Mouse (Mus musculus) neural tube, embryonic 11.5 days (tissue): ENCODE results near the gene Srgap1. TPM values are rescaled to one million over a fixed set of nuclear protein-coding genes. Genes with fewer than 3 reads are reported as not detected.
A peak's percentile ranks its signal among the peaks of the same experiment; 100 is the strongest.

Experiments used
- ATAC-seq: fragments of 200-750 bp; cut with Nextera tagmentation; 2 replicates; pipeline ENCODE4 v1.8.0; 2017; ENCODE audit warnings: moderate number of reproducible peaks, mild to moderate bottlenecking, moderate TSS enrichment, moderate library complexity; ENCODE audit not compliant: insufficient read depth, low FRiP score, low TSS enrichment
- DNase-seq: peaks from one replicate; pipeline ENCODE4 v3.0.0-alpha.2; 2015; ENCODE audit warnings: low spot score
- H3K27ac ChIP-seq: fragments of 300-500 bp; sonication (generic); 2 replicates; pipeline ENCODE4 v1.5.1; 2014; ENCODE audit warnings: low read depth, mild to moderate bottlenecking, low read length
- H3K27me3 ChIP-seq: fragments of 300-500 bp; sonication (generic); 2 replicates; pipeline ENCODE4 v1.6.1; 2014; ENCODE audit warnings: mild to moderate bottlenecking, low read length, mixed read lengths; ENCODE audit not compliant: control insufficient read depth, insufficient read depth
- H3K36me3 ChIP-seq: fragments of 300-500 bp; sonication (generic); 2 replicates; pipeline ENCODE4 v1.6.1; 2014; ENCODE audit warnings: mild to moderate bottlenecking, low read length, moderate library complexity, mixed read lengths; ENCODE audit not compliant: control insufficient read depth, insufficient read depth
- H3K4me1 ChIP-seq: fragments of 300-500 bp; sonication (generic); 2 replicates; pipeline ENCODE4 v1.6.1; 2014; ENCODE audit warnings: low read length, mixed read lengths; ENCODE audit not compliant: control insufficient read depth, insufficient read depth
- H3K4me2 ChIP-seq: fragments of 300-500 bp; sonication (generic); 2 replicates; pipeline ENCODE4 v1.6.1; 2014; ENCODE audit warnings: low read depth, mild to moderate bottlenecking, moderate library complexity
- H3K4me3 ChIP-seq: fragments of 300-500 bp; sonication (generic); 2 replicates; pipeline ENCODE4 v1.5.1; 2014; ENCODE audit warnings: low read depth, low read length
- H3K9ac ChIP-seq: fragments of 300-500 bp; sonication (generic); 2 replicates; pipeline ENCODE4 v1.6.1; 2014; ENCODE audit warnings: mild to moderate bottlenecking, low read length
- H3K9me3 ChIP-seq: fragments of 300-500 bp; sonication (generic); 2 replicates; pipeline ENCODE4 v1.6.1; 2016; ENCODE audit warnings: low read length; ENCODE audit not compliant: control insufficient read depth
- WGBS: fragments of 180-500 bp; shearing (Covaris S2); extraction: QIAGEN DNeasy Blood & Tissue Kit; methylation state at CpG from one replicate; pipeline ENCODE4 v1.1.7; 2014; 5-methylcytosine and 5-hydroxymethylcytosine counted together
- polyA plus RNA-seq: library from polyadenylated mRNA; unstranded; fragments of >200 nt; fragmentation: Nextera tagmentation; extraction: Ambion mirVana; gene quantifications from 2 replicates; pipeline ENCODE4 v1.2.1, GENCODE M21; 2014

The Srgap1 gene
- polyA plus RNA-seq, 1 experiment from 2014 or later = 11.0 TPM

DNA sequence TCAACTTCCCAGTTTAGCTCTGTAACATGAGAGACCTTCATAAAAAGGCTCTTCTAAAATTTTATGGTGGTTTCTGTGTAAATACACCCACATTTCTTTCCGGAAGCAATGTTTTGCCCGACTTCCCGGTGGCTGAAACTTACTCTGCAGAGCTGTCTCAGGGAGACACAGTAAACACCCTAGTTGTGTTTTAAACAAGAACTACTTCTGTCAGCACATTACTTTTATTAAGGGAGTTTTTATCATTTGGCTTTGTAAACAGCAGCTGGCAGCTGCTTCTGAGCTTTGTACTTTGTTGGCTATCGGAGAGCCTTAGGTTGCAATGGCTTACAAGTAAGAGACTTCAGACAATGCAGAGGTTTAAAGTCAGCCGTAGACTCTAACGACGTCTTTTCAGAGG, 17.4 kb downstream of the Srgap1 start:
- no peak overlapping the region for H3K4me3 ChIP-seq
- ATAC-seq = no peak
- no peaks in the 10 kb centered on the region for H3K27me3 ChIP-seq
- H3K4me1 ChIP-seq = no peaks in the 10 kb centered on the region
- H3K9ac ChIP-seq = no peak overlapping the region
- no peaks in the 10 kb centered on the region for H3K36me3 ChIP-seq
- no peak overlapping the region for H3K4me2 ChIP-seq
- 83% methylated on average over 7 of the region's 7 CpGs for WGBS
- no peak overlapping the region for H3K27ac ChIP-seq
- no peaks in the 10 kb centered on the region for H3K9me3 ChIP-seq
- no peak for DNase-seq

DNA sequence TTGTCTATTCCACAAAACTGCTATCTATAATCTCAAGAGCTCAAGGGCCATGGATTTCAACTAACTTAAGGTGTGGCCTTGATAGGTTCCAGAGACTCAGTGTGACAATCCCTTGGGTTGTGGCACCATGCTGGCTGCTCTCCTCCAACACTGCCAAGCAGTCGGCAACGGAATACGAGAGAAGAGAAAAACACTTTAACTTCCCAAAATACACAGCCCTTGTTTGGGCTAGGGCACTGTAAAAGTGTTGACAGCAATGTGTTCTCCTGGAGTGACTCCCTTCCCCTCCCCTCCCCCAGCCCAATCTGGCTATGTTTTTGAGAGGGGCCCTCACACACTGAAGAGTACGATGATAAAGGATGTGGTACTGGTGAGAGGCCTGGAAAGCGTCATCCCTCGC, 21.9 kb downstream of the Srgap1 start:
- Histone ChIP-seq H3K9me3 (0 out of 2 replicates have a peak, but pooled peaks cover 2% of the 10 kb centered on the region), H3K27me3 (no peaks in the 10 kb centered on the region), H3K4me2 (no peak overlapping the region), H3K4me1 (no peaks in the 10 kb centered on the region), H3K9ac (no peak overlapping the region), H3K27ac (no peak overlapping the region), H3K4me3 (no peak overlapping the region), H3K36me3 (no peaks in the 10 kb centered on the region)
- ATAC-seq (no peak), DNase-seq (no peak)
- 89% methylated on average over 6 of the region's 6 CpGs for WGBS

DNA sequence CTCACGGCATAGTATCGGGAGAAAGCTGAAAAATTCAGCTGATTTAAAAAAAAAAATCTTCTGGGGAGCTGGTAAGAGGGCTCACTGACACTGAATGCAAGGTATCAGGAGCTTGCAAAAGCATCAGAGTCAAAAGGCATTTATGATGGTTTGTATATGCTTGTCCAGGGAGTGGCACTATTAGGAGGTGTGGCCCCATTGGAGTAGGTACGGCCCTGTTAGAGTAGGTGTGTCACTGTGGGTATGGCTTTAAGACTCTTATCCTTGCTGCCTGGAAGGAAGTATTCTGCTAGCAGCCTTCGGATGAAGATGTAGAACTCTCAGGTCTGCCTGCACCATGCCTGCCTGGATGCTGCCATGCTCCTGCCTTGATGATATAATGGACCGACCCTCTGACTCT, 26.2 kb downstream of the Srgap1 start:
- Histone ChIP-seq H3K36me3 (no peaks in the 10 kb centered on the region), H3K4me1 (peaks cover 3% of the 10 kb centered on the region; the same call in 1 of the 2 replicates), H3K9me3 (0 out of 2 replicates have a peak, but pooled peaks cover 2% of the 10 kb centered on the region), H3K9ac (no peak overlapping the region), H3K4me2 (no peak overlapping the region), H3K27me3 (no peaks in the 10 kb centered on the region), H3K27ac (no peak overlapping the region), H3K4me3 (no peak overlapping the region)
- no peak for ATAC-seq
- 93% methylated on average over 5 of the region's 5 CpGs for whole genome bisulfite sequencing
- no peak for DNase-seq

DNA sequence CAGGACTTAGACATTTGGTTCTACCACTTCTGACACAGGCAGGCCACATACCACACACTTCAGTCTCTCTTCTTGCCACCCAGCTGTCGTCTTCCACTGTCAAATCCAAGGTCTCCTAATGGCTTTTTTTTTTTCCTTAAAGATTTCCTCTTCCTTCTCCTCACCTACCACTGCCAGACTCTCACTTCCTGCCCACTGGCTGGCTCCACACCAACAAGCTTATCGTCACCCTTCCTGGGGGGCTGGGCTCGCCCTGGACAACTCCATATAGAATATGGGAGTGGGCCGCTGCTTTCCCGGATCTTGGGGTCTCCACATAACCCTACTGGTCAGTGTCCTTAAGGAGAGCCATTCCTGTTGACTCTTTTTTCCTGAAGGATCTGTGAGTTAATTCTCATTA, 26.9 kb downstream of the Srgap1 start:
- no peak overlapping the region for H3K4me3 ChIP-seq
- no peaks in the 10 kb centered on the region for H3K27me3 ChIP-seq
- H3K9ac ChIP-seq = no peak overlapping the region
- no peak overlapping the region for H3K4me2 ChIP-seq
- H3K4me1 ChIP-seq = peaks cover 3% of the 10 kb centered on the region; the same call in 1 of the 2 replicates
- DNase-seq (no peak), ATAC-seq (no peak)
- 0 out of 2 replicates have a peak, but pooled peaks cover 2% of the 10 kb centered on the region for H3K9me3 ChIP-seq
- H3K36me3 ChIP-seq = no peaks in the 10 kb centered on the region
- no peak overlapping the region for H3K27ac ChIP-seq
- WGBS = 87% methylated on average over 5 of the region's 5 CpGs

DNA sequence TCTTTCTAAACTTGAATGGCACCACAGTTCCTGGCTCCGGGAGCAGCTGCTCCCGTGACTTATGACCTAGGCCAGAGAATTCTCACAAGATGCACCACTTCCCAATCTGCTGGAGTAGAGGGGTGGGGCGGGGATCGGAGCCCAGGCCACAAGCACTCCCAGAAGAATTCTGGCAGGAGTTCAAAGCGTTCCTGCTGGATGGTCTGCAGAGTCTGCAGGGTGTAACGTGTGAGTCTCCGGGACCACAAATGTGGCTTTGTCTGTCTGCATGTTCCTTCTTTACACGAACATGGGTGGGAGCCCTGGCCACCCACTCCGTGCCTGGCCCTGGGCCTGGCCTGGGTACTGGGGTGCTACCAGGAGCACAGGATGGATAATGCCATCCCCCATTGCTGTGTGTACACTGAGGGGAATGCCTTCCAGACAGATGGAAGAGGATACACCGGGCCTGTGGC, 28.5 kb downstream of the Srgap1 start:
- H3K27me3 ChIP-seq = no peaks in the 10 kb centered on the region
- ATAC-seq (0 out of 2 replicates have a peak, but pooled peaks have one; percentile 27), DNase-seq (no peak)
- no peak overlapping the region for H3K4me3 ChIP-seq
- no peak overlapping the region for H3K9ac ChIP-seq
- 63% methylated on average over 10 of the region's 10 CpGs for WGBS
- no peaks in the 10 kb centered on the region for H3K36me3 ChIP-seq
- H3K9me3 ChIP-seq = no peaks in the 10 kb centered on the region
- no peak overlapping the region for H3K27ac ChIP-seq
- H3K4me1 ChIP-seq = peaks cover 3% of the 10 kb centered on the region; the same call in 1 of the 2 replicates
- no peak overlapping the region for H3K4me2 ChIP-seq

DNA sequence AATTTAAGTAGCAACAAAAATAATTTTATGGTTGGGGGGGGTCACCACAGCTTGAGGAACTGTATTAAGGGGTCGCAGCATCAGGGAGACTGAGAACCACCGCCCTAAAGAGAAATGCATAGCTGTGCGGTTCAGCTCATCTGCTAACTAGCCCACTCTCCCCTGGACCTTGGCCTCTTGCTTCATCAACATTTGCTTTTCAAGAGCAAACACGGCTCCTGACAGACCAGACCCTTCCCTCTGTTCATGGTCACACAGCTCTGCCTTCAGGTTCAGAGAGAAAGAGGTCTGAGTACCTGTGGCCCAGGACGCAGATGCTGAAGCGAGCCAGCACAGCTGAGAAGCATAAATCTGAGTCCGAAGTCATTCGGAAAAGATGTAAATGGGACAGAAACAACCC, 29.4 kb downstream of the Srgap1 start:
- no peak overlapping the region for H3K4me2 ChIP-seq
- H3K27ac ChIP-seq = no peak overlapping the region
- no peaks in the 10 kb centered on the region for H3K9me3 ChIP-seq
- ATAC-seq = no peak
- 81% methylated on average over 8 of the region's 8 CpGs for WGBS
- DNase-seq = no peak
- H3K36me3 ChIP-seq = no peaks in the 10 kb centered on the region
- no peak overlapping the region for H3K9ac ChIP-seq
- H3K4me1 ChIP-seq = peaks cover 3% of the 10 kb centered on the region; the same call in 1 of the 2 replicates
- no peak overlapping the region for H3K4me3 ChIP-seq
- H3K27me3 ChIP-seq = no peaks in the 10 kb centered on the region

DNA sequence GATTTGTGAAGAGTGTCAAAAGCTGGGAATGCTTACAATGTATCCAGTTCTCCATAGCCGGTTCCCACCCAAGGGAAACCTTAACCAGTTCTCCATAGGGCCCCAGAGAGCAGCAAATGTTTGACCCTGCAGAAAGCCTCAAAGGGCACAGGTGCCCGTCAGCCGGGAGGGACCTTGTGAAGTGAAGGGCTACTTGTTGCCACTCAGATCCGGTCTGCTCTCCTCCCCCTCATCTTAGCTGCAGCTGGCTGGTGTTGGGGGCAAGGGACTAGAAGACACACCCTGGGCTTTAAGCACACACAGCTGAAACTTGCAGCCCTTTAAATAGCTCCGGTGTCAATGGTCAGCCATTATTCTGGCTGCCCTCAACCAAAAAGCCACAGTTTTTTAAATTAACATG, 30.1 kb downstream of the Srgap1 start:
- Histone ChIP-seq H3K4me1 (peaks cover 3% of the 10 kb centered on the region; the same call in 1 of the 2 replicates), H3K9me3 (no peaks in the 10 kb centered on the region), H3K27me3 (no peaks in the 10 kb centered on the region), H3K4me2 (no peak overlapping the region), H3K36me3 (no peaks in the 10 kb centered on the region), H3K9ac (no peak overlapping the region), H3K4me3 (no peak overlapping the region), H3K27ac (no peak overlapping the region)
- DNase-seq = no peak
- ATAC-seq = no peak
- 69% methylated on average over 5 of the region's 5 CpGs for WGBS

DNA sequence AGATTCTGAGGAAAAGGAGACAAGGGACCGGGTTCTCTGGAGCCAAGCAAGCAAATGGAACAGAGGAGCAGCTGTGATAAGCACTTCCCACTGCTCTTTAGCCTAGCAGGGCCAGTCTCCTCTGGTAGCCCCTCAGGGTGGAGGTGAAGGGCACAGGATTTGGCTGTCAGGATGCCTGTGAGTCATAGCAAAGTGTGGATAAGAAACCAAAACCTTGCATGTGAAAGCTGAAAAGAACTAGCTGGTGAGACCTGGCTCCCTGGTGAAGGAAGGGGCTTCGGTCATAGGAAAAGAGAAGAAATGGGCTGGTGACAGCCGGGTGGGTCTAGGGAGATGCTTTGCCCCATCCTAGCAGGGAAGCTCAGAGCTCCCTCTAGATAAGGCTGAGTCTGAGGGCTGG, 30.5 kb downstream of the Srgap1 start:
- no peaks in the 10 kb centered on the region for H3K36me3 ChIP-seq
- H3K27ac ChIP-seq = no peak overlapping the region
- ATAC-seq = no peak
- H3K4me1 ChIP-seq = peaks cover 3% of the 10 kb centered on the region; the same call in 1 of the 2 replicates
- DNase-seq = no peak
- WGBS = 90% methylated on average over 3 of the region's 3 CpGs
- no peak overlapping the region for H3K4me3 ChIP-seq
- H3K9me3 ChIP-seq = no peaks in the 10 kb centered on the region
- no peak overlapping the region for H3K9ac ChIP-seq
- H3K27me3 ChIP-seq = no peaks in the 10 kb centered on the region
- no peak overlapping the region for H3K4me2 ChIP-seq

DNA sequence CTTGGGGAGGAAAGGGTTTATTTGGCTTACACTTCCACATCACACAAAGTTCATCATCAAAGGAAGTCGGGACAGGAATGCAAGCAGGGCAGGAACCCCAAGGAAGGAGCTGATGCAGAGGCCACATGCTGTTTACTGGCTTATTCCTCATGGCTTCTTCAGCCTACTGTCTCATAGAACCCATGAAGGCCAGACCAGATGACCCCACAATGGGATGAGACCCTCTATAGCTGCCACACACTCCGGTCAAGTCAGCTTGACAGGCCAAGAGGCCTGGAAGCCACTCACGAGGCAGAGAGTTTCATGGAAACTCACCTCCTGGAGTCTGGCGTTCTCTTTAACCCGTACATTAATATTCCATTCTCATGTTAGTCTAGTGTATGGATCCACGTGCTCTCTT, 34.8 kb downstream of the Srgap1 start:
- WGBS = 88% methylated on average over 6 of the region's 6 CpGs

More for the DNA sequence above, 34.8 kb downstream of the Srgap1 start:
- H3K9ac ChIP-seq = no peak overlapping the region
- no peaks in the 10 kb centered on the region for H3K27me3 ChIP-seq
- H3K4me2 ChIP-seq = no peak overlapping the region
- H3K36me3 ChIP-seq = no peaks in the 10 kb centered on the region
- H3K27ac ChIP-seq = no peak overlapping the region
- ATAC-seq (no peak), DNase-seq (no peak)
- H3K9me3 ChIP-seq = no peaks in the 10 kb centered on the region
- no peaks in the 10 kb centered on the region for H3K4me1 ChIP-seq
- no peak overlapping the region for H3K4me3 ChIP-seq
